Mouse (Mus musculus): Measurements from ENCODE around the gene Prkd2. TPM values are rescaled to one million over a fixed set of nuclear protein-coding genes. Genes with fewer than 3 reads are reported as not detected.

Gene Prkd2
- polyA plus RNA-seq, 1 experiment from 2014 or later: 8.4 TPM

- no peak overlapping the region for H3K4me3 ChIP-seq (ENCODE audit: low read depth, low read length)
These were observed 4.5 kb upstream of the Prkd2 start for GRCm38 (mm10) chr7:16837916-16838803.

GRCm38 (mm10) chr7:16838804-16839426 is 3.8 kb upstream of the Prkd2 start:
- H3K4me1 ChIP-seq (replicated peaks; ENCODE audit: control insufficient read depth, insufficient read depth, low read length): peaks cover 14% of the 10 kb centered on the region
- H3K4me2 ChIP-seq: no peak overlapping the region
- no peak for DNase-seq (ENCODE audit: low spot score)
- no peak overlapping the region for H3K27ac ChIP-seq (ENCODE audit: low read depth, low read length)
- no peak overlapping the region for H3K9ac ChIP-seq (ENCODE audit: low read depth, low read length)
- no peak for ATAC-seq (replicated peaks; ENCODE audit: low FRiP score)
- 69% methylated on average over 6 of the region's 6 CpGs for WGBS
- no peaks in the 10 kb centered on the region for H3K27me3 ChIP-seq (replicated peaks; ENCODE audit: control insufficient read depth, insufficient read depth, low read length)
- no peak overlapping the region for H3K4me3 ChIP-seq (ENCODE audit: low read depth, low read length)
- H3K9me3 ChIP-seq (ENCODE audit: control insufficient read depth, low read length): no peaks in the 10 kb centered on the region
- H3K36me3 ChIP-seq (ENCODE audit: control insufficient read depth, insufficient read depth, low read length): peaks cover 42% of the 10 kb centered on the region

More at GRCm38 (mm10) chr7:16837916-16838803, 4.5 kb upstream of the Prkd2 start:
- DNase-seq (ENCODE audit: low spot score) (no peak), ATAC-seq (replicated peaks; ENCODE audit: low FRiP score) (no peak)
- peaks cover 46% of the 10 kb centered on the region for H3K36me3 ChIP-seq (ENCODE audit: control insufficient read depth, insufficient read depth, low read length)
- H3K4me2 ChIP-seq: no peak overlapping the region
- WGBS: 85% methylated on average over 18 of the region's 18 CpGs
- no peaks in the 10 kb centered on the region for H3K9me3 ChIP-seq (ENCODE audit: control insufficient read depth, low read length)
- no peak overlapping the region for H3K9ac ChIP-seq (ENCODE audit: low read depth, low read length)
- H3K4me1 ChIP-seq (replicated peaks; ENCODE audit: control insufficient read depth, insufficient read depth, low read length): peaks cover 11% of the 10 kb centered on the region
- no peaks in the 10 kb centered on the region for H3K27me3 ChIP-seq (replicated peaks; ENCODE audit: control insufficient read depth, insufficient read depth, low read length)
- H3K27ac ChIP-seq (ENCODE audit: low read depth, low read length): no peak overlapping the region

DNA sequence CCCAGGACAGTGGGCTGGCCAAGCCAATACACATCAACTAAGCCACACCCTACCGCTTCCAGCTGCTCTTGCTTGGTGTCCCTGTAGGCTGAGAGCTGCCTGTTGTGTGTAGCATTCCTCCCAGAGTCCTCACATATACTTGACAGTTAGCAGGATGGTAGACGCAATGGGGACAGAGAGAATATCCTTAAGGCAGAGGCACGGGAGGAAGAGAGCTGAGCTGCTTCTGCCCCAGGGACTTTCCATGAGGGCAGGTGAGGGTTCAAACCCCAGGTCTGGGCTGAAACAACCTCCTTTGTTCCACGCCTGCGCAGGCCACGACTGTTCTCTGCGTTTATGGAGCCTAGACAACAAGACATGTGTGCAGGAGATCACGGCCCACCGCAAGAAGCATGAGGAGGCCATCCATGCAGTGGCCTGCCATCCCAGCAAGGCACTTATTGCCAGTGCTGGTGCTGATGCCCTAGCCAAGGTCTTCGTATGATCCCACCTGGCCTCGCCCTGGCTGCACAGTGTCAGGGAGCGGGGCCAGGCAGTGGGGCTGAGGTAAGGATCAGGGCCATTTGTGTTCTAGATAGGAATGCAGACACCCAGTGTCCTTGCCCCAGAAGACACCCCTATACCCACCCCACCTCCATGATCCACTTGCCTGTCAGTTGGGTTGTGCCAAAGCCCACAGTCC is 3.1 kb upstream of the Prkd2 start:
- Histone ChIP-seq H3K9me3 (ENCODE audit: control insufficient read depth, low read length) (no peaks in the 10 kb centered on the region), H3K27ac (ENCODE audit: low read depth, low read length) (no peak overlapping the region), H3K4me2 (no peak overlapping the region), H3K27me3 (replicated peaks; ENCODE audit: control insufficient read depth, insufficient read depth, low read length) (no peaks in the 10 kb centered on the region), H3K36me3 (ENCODE audit: control insufficient read depth, insufficient read depth, low read length) (peaks cover 38% of the 10 kb centered on the region), H3K9ac (ENCODE audit: low read depth, low read length) (no peak overlapping the region), H3K4me1 (replicated peaks; ENCODE audit: control insufficient read depth, insufficient read depth, low read length) (peaks cover 21% of the 10 kb centered on the region), H3K4me3 (ENCODE audit: low read depth, low read length) (no peak overlapping the region)
- no peak for DNase-seq (ENCODE audit: low spot score)
- no peak for ATAC-seq (replicated peaks; ENCODE audit: low FRiP score)
- WGBS: 89% methylated on average over 12 of the region's 12 CpGs

GRCm38 (mm10) chr7:16840109-16840491 is 2.6 kb upstream of the Prkd2 start:
- peaks cover 25% of the 10 kb centered on the region for H3K4me1 ChIP-seq (replicated peaks; ENCODE audit: control insufficient read depth, insufficient read depth, low read length)
- H3K36me3 ChIP-seq (ENCODE audit: control insufficient read depth, insufficient read depth, low read length): peaks cover 34% of the 10 kb centered on the region
- 81% methylated on average over 2 of the region's 2 CpGs for WGBS
- H3K9me3 ChIP-seq (ENCODE audit: control insufficient read depth, low read length): no peaks in the 10 kb centered on the region
- H3K4me2 ChIP-seq: no peak overlapping the region
- no peak for ATAC-seq (replicated peaks; ENCODE audit: low FRiP score)
- H3K4me3 ChIP-seq (ENCODE audit: low read depth, low read length): no peak overlapping the region
- H3K27me3 ChIP-seq (replicated peaks; ENCODE audit: control insufficient read depth, insufficient read depth, low read length): no peaks in the 10 kb centered on the region
- no peak for DNase-seq (ENCODE audit: low spot score)
- no peak overlapping the region for H3K9ac ChIP-seq (ENCODE audit: low read depth, low read length)
- no peak overlapping the region for H3K27ac ChIP-seq (ENCODE audit: low read depth, low read length)

GRCm38 (mm10) chr7:16841078-16841477 is 1.6 kb upstream of the Prkd2 start:
- DNase-seq (ENCODE audit: low spot score): no peak
- Histone ChIP-seq H3K9me3 (ENCODE audit: control insufficient read depth, low read length) (no peaks in the 10 kb centered on the region), H3K36me3 (ENCODE audit: control insufficient read depth, insufficient read depth, low read length) (peaks cover 34% of the 10 kb centered on the region), H3K4me3 (ENCODE audit: low read depth, low read length) (no peak overlapping the region), H3K4me1 (replicated peaks; ENCODE audit: control insufficient read depth, insufficient read depth, low read length) (peaks cover 32% of the 10 kb centered on the region), H3K9ac (ENCODE audit: low read depth, low read length) (no peak overlapping the region), H3K27ac (ENCODE audit: low read depth, low read length) (peak overlapping the region; percentile 64), H3K27me3 (replicated peaks; ENCODE audit: control insufficient read depth, insufficient read depth, low read length) (no peaks in the 10 kb centered on the region), H3K4me2 (no peak overlapping the region)
- WGBS: 53% methylated on average over 4 of the region's 4 CpGs
- ATAC-seq (replicated peaks; ENCODE audit: low FRiP score): no peak

DNA sequence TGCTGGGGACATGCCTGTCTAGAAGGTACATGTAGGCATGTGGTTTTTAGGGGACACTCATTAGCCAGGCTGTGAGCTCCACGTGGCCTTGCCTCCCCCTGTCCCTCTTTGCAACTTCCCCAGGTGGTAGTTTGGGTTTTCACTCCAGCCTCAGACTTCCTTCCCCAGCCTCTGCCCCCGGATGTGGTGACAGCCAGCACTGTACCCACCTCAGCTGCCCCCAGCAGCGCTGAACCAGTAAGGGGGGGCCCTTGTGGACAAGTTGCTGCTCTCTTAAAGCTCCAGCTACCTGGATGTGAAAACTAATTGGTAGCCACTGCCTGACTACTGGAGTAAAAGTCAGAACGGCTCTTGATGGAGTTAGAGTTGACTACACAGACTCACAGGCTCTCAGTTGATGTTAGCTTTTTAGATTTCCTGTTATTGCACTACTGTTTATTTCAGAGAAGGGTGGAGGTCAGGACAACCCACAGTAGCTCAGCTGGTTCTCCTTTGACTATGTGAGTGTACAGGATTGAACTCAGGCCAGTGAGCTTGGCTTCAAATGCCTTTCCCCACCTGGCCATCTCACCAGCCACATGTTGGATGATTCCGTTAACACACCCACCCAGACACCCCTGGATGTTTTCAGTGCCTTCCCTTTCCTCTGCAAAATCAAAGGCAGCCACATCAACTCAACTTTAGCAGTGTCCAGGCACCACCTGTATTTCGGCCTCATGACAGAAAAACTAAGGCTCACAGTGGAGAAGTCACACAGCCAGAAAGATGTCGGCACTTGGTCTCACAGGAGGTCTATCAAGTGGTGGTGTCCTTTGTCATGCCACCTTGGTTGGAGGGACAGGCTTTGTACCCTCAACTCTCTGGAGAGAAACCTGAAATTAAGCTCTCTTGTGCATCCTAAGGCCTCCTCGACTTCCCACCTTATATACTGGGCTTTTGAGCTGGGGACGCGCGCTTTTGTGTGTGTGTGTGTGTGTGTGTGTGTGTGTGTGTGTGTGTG is 841 bp upstream of the Prkd2 start:
- H3K9ac ChIP-seq (ENCODE audit: low read depth, low read length): peak overlapping the region; percentile 73
- H3K4me2 ChIP-seq: peak overlapping the region; percentile 100
- DNase-seq (ENCODE audit: low spot score) (no peak), ATAC-seq (replicated peaks; ENCODE audit: low FRiP score) (peak; percentile 4)
- no peaks in the 10 kb centered on the region for H3K9me3 ChIP-seq (ENCODE audit: control insufficient read depth, low read length)
- WGBS: 36% methylated on average over 11 of the region's 11 CpGs
- H3K36me3 ChIP-seq (ENCODE audit: control insufficient read depth, insufficient read depth, low read length): peaks cover 34% of the 10 kb centered on the region
- H3K27me3 ChIP-seq (replicated peaks; ENCODE audit: control insufficient read depth, insufficient read depth, low read length): no peaks in the 10 kb centered on the region
- peak overlapping the region; percentile 74 for H3K4me3 ChIP-seq (ENCODE audit: low read depth, low read length)
- peak overlapping the region; percentile 64 for H3K27ac ChIP-seq (ENCODE audit: low read depth, low read length)
- peaks cover 32% of the 10 kb centered on the region for H3K4me1 ChIP-seq (replicated peaks; ENCODE audit: control insufficient read depth, insufficient read depth, low read length)

DNA sequence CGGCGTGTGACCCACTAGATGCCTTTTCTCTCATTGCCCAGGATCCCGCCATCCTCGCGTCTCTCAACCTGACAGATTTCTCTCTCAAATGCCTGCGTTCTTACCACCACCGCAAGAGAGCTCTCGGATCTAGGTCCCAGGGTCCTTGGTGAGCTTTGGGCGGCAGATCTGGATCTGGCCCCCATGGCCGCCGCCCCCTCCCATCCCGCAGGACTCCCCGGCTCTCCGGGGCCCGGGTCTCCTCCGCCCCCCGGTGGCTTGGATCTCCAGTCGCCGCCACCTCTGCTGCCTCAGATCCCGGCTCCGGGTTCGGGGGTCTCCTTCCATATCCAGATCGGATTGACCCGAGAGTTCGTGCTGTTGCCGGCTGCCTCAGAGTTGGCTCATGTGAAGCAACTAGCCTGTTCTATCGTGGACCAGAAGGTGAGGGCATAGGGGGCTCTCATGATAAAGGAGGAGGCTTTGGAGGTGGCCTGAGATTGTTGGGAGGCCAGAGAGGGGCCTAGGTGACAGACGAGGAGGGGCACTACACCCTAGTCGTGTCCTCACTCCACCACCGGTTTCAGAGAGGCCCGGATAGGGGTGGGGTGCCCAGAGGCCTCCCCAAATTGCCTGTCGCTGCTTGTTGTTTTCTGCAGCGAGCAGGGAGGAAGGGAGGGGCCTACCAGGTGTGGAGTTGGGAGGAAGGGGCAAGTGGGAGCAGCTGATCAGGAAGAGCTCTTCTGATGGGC is 904 bp downstream of the Prkd2 start:
- peak overlapping the region; percentile 73 for H3K9ac ChIP-seq (ENCODE audit: low read depth, low read length)
- peak overlapping the region; percentile 74 for H3K4me3 ChIP-seq (ENCODE audit: low read depth, low read length)
- no peaks in the 10 kb centered on the region for H3K27me3 ChIP-seq (replicated peaks; ENCODE audit: control insufficient read depth, insufficient read depth, low read length)
- WGBS: 2% methylated on average over 33 of the region's 33 CpGs
- H3K9me3 ChIP-seq (ENCODE audit: control insufficient read depth, low read length): no peaks in the 10 kb centered on the region
- ATAC-seq (replicated peaks; ENCODE audit: low FRiP score) (no peak), DNase-seq (ENCODE audit: low spot score) (no peak)
- H3K4me2 ChIP-seq: peak overlapping the region; percentile 100
- H3K27ac ChIP-seq (ENCODE audit: low read depth, low read length): peak overlapping the region; percentile 64
- H3K4me1 ChIP-seq (replicated peaks; ENCODE audit: control insufficient read depth, insufficient read depth, low read length): peaks cover 32% of the 10 kb centered on the region
- H3K36me3 ChIP-seq (ENCODE audit: control insufficient read depth, insufficient read depth, low read length): peaks cover 18% of the 10 kb centered on the region

All from liver, embryonic 11.5 days (tissue).